Mouse (Mus musculus): ENCODE measurements around the gene Nmnat3.

DNA sequence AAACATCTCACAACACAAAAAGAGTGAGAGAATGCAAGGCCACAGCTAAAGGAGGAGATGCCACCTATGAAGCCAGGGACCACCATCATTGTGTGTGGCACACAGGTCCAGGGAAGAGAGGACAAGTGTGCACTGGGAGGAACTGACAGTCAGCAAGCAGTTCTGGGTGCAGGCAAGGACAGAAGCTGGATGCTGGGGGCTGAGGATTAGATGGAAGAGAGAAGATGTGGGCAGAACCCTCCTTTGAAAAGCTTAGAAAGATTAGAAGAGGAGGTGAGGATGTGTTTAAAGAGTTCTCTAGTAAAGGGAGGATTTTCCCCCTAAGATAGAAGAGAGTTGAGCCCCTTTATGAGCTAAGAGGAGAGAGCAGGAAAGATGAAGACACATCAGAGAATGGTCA lies 2.4 kb downstream of the Nmnat3 start:
- TF ChIP-seq CTCF (conservative IDR thresholded peaks at IDR 0.05 in 1 of 2, IDR thresholded peaks at IDR 0.05 in 1 of 2; ENCODE audit: low read depth in 2 of 2, low read length in 2 of 2) (no peak), HCFC1 (IDR thresholded peaks at IDR 0.05; ENCODE audit: low read depth, low read length) (no peak), POLR2A (IDR thresholded peaks at IDR 0.05; ENCODE audit: low read depth, low read length) (no peak), MAX (IDR thresholded peaks at IDR 0.05; ENCODE audit: low read length) (no peak), JUND (conservative IDR thresholded peaks at IDR 0.05; ENCODE audit: low read depth, low read length) (no peak), USF1 (IDR thresholded peaks at IDR 0.05; ENCODE audit: low read depth, low read length) (no peak), TCF12 (IDR thresholded peaks at IDR 0.05; ENCODE audit: low read depth, low read length) (no peak), ZC3H11A (IDR thresholded peaks at IDR 0.05; ENCODE audit: low read depth, low read length) (no peak), MYC (IDR thresholded peaks at IDR 0.05; ENCODE audit: low read depth, low read length) (no peak), E2F4 (IDR thresholded peaks at IDR 0.05; ENCODE audit: insufficient replicate concordance, low read depth, low read length) (no peak), MEF2A (IDR thresholded peaks at IDR 0.05; ENCODE audit: borderline replicate concordance, low read depth, low read length) (no peak), ELF1 (IDR thresholded peaks at IDR 0.05; ENCODE audit: low read depth, low read length) (no peak), EP300 (IDR thresholded peaks at IDR 0.05; ENCODE audit: low read length) (no peak), POLR2AphosphoS2 (IDR thresholded peaks at IDR 0.05; ENCODE audit: low read depth, low read length) (no peak)

All from CH12.LX (cell line).